Mouse (Mus musculus): ENCODE data around the gene Rnd1. TPM values are rescaled to one million over a fixed set of nuclear protein-coding genes. Genes with fewer than 3 reads are reported as not detected.

Rnd1 gene
- polyA plus RNA-seq, 1 experiment from 2014 or later: 9.7 TPM

- peaks cover 36% of the 10 kb centered on the region for H3K27me3 ChIP-seq (replicated peaks)
- peak overlapping the region; percentile 63 for H3K4me2 ChIP-seq (replicated peaks)
- H3K4me3 ChIP-seq: peak overlapping the region; percentile 33
- WGBS: 7% methylated on average over 40 of the region's 40 CpGs
- peak; percentile 74; the same call in 1 of the 2 replicates for ATAC-seq (ENCODE audit: low FRiP score, low read depth)
- H3K9ac ChIP-seq: peak overlapping the region; percentile 22; the same call in 1 of the 2 replicates
- no peaks in the 10 kb centered on the region for H3K9me3 ChIP-seq
- H3K27ac ChIP-seq: no peak overlapping the region
- no peaks in the 10 kb centered on the region for H3K36me3 ChIP-seq
- H3K4me1 ChIP-seq: no peaks in the 10 kb centered on the region
Measured at GRCm38 (mm10) chr15:98699190-98700105, 22.2 kb upstream of the Rnd1 start.

- H3K4me3 ChIP-seq: no peak overlapping the region
- 57% methylated on average over 8 of the region's 8 CpGs for WGBS
- no peak overlapping the region for H3K27ac ChIP-seq
- H3K9me3 ChIP-seq: no peaks in the 10 kb centered on the region
- H3K9ac ChIP-seq: no peak overlapping the region
- no peaks in the 10 kb centered on the region for H3K36me3 ChIP-seq
- peaks cover 10% of the 10 kb centered on the region for H3K4me1 ChIP-seq
- H3K4me2 ChIP-seq (replicated peaks): 0 out of 2 replicates have a peak overlapping the region, but pooled peaks have one; percentile 9
- H3K27me3 ChIP-seq (replicated peaks): peaks cover 17% of the 10 kb centered on the region
- no peak for ATAC-seq (ENCODE audit: low FRiP score, low read depth)
Measured at GRCm38 (mm10) chr15:98696216-98696615, 19.0 kb upstream of the Rnd1 start.

GRCm38 (mm10) chr15:98695726-98696125 is 18.5 kb upstream of the Rnd1 start:
- Histone ChIP-seq H3K4me1 (peaks cover 15% of the 10 kb centered on the region), H3K4me2 (replicated peaks) (no peak overlapping the region), H3K4me3 (no peak overlapping the region), H3K27me3 (replicated peaks) (peaks cover 12% of the 10 kb centered on the region), H3K9ac (no peak overlapping the region), H3K9me3 (no peaks in the 10 kb centered on the region), H3K27ac (no peak overlapping the region), H3K36me3 (no peaks in the 10 kb centered on the region)
- WGBS: 45% methylated on average over 9 of the region's 9 CpGs
- ATAC-seq (ENCODE audit: low FRiP score, low read depth): no peak

- H3K27me3 ChIP-seq (replicated peaks): no peaks in the 10 kb centered on the region
- no peak overlapping the region for H3K4me2 ChIP-seq (replicated peaks)
- 52% methylated on average over 11 of the region's 11 CpGs for WGBS
- ATAC-seq (ENCODE audit: low FRiP score, low read depth): no peak
- no peaks in the 10 kb centered on the region for H3K9me3 ChIP-seq
- H3K4me3 ChIP-seq: no peak overlapping the region
- H3K27ac ChIP-seq: no peak overlapping the region
- no peaks in the 10 kb centered on the region for H3K36me3 ChIP-seq
- no peak overlapping the region for H3K9ac ChIP-seq
- H3K4me1 ChIP-seq: peaks cover 17% of the 10 kb centered on the region
Measured at GRCm38 (mm10) chr15:98692171-98692715, 15.0 kb upstream of the Rnd1 start.

- Histone ChIP-seq H3K4me2 (replicated peaks) (peak overlapping the region; percentile 10), H3K27ac (no peak overlapping the region), H3K27me3 (replicated peaks) (no peaks in the 10 kb centered on the region), H3K9ac (no peak overlapping the region), H3K4me1 (peaks cover 17% of the 10 kb centered on the region), H3K9me3 (no peaks in the 10 kb centered on the region), H3K4me3 (no peak overlapping the region), H3K36me3 (no peaks in the 10 kb centered on the region)
- 0 out of 2 replicates have a peak, but pooled peaks have one; percentile 48 for ATAC-seq (ENCODE audit: low FRiP score, low read depth)
- 16% methylated on average over 7 of the region's 7 CpGs for WGBS
Measured at GRCm38 (mm10) chr15:98691486-98692147, 14.4 kb upstream of the Rnd1 start.

- no peak overlapping the region for H3K27ac ChIP-seq
- no peak for ATAC-seq (ENCODE audit: low FRiP score, low read depth)
- no peak overlapping the region for H3K9ac ChIP-seq
- no peaks in the 10 kb centered on the region for H3K27me3 ChIP-seq (replicated peaks)
- H3K9me3 ChIP-seq: no peaks in the 10 kb centered on the region
- H3K36me3 ChIP-seq: no peaks in the 10 kb centered on the region
- no peak overlapping the region for H3K4me2 ChIP-seq (replicated peaks)
- no peak overlapping the region for H3K4me3 ChIP-seq
- H3K4me1 ChIP-seq: peaks cover 17% of the 10 kb centered on the region
- 84% methylated on average over 2 of the region's 2 CpGs for WGBS
Measured at GRCm38 (mm10) chr15:98689682-98690081, 12.4 kb upstream of the Rnd1 start.

GRCm38 (mm10) chr15:98685926-98686325 is 8.7 kb upstream of the Rnd1 start:
- Histone ChIP-seq H3K4me1 (peaks cover 4% of the 10 kb centered on the region), H3K4me2 (replicated peaks) (no peak overlapping the region), H3K36me3 (no peaks in the 10 kb centered on the region), H3K27ac (no peak overlapping the region), H3K9me3 (no peaks in the 10 kb centered on the region), H3K27me3 (replicated peaks) (no peaks in the 10 kb centered on the region; the same call in 1 of the 2 replicates), H3K4me3 (no peak overlapping the region), H3K9ac (no peak overlapping the region)
- 69% methylated on average over 3 of the region's 3 CpGs for WGBS
- no peak for ATAC-seq (ENCODE audit: low FRiP score, low read depth)

GRCm38 (mm10) chr15:98683746-98684145 is 6.5 kb upstream of the Rnd1 start:
- no peak for ATAC-seq (ENCODE audit: low FRiP score, low read depth)
- Histone ChIP-seq H3K4me3 (no peak overlapping the region), H3K4me2 (replicated peaks) (no peak overlapping the region), H3K9me3 (no peaks in the 10 kb centered on the region), H3K4me1 (no peaks in the 10 kb centered on the region), H3K9ac (no peak overlapping the region), H3K36me3 (no peaks in the 10 kb centered on the region), H3K27me3 (replicated peaks) (no peaks in the 10 kb centered on the region; the same call in 1 of the 2 replicates), H3K27ac (no peak overlapping the region)
- WGBS: 79% methylated on average over 1 of the region's 1 CpGs

- H3K4me2 ChIP-seq (replicated peaks): no peak overlapping the region
- H3K27ac ChIP-seq: no peak overlapping the region
- no peaks in the 10 kb centered on the region for H3K4me1 ChIP-seq
- H3K4me3 ChIP-seq: no peak overlapping the region
- no peaks in the 10 kb centered on the region for H3K9me3 ChIP-seq
- no peak overlapping the region for H3K9ac ChIP-seq
- H3K27me3 ChIP-seq (replicated peaks): no peaks in the 10 kb centered on the region; the same call in 1 of the 2 replicates
- WGBS: 68% methylated on average over 10 of the region's 10 CpGs
- no peaks in the 10 kb centered on the region for H3K36me3 ChIP-seq
- no peak for ATAC-seq (ENCODE audit: low FRiP score, low read depth)
Measured at GRCm38 (mm10) chr15:98683177-98683576, 5.9 kb upstream of the Rnd1 start.

- Histone ChIP-seq H3K9me3 (no peaks in the 10 kb centered on the region), H3K36me3 (no peaks in the 10 kb centered on the region), H3K27me3 (replicated peaks) (no peaks in the 10 kb centered on the region; the same call in 1 of the 2 replicates), H3K9ac (no peak overlapping the region), H3K4me2 (replicated peaks) (no peak overlapping the region), H3K4me3 (no peak overlapping the region), H3K27ac (no peak overlapping the region), H3K4me1 (peaks cover 13% of the 10 kb centered on the region)
- no peak for ATAC-seq (ENCODE audit: low FRiP score, low read depth)
- WGBS: 84% methylated on average over 7 of the region's 7 CpGs
Measured at GRCm38 (mm10) chr15:98681633-98682032, 4.4 kb upstream of the Rnd1 start.

- H3K4me3 ChIP-seq: no peak overlapping the region
- H3K27ac ChIP-seq: no peak overlapping the region
- H3K4me2 ChIP-seq (replicated peaks): no peak overlapping the region
- H3K9me3 ChIP-seq: no peaks in the 10 kb centered on the region
- no peak for ATAC-seq (ENCODE audit: low FRiP score, low read depth)
- H3K27me3 ChIP-seq (replicated peaks): peaks cover 6% of the 10 kb centered on the region; the same call in 1 of the 2 replicates
- H3K4me1 ChIP-seq: peaks cover 22% of the 10 kb centered on the region
- no peak overlapping the region for H3K9ac ChIP-seq
- H3K36me3 ChIP-seq: no peaks in the 10 kb centered on the region
- WGBS: 88% methylated on average over 8 of the region's 8 CpGs
Measured at GRCm38 (mm10) chr15:98680660-98681059, 3.4 kb upstream of the Rnd1 start.

GRCm38 (mm10) chr15:98677977-98678376 is 716 bp upstream of the Rnd1 start:
- H3K27me3 ChIP-seq (replicated peaks): peaks cover 6% of the 10 kb centered on the region; the same call in 1 of the 2 replicates
- H3K4me1 ChIP-seq: peaks cover 43% of the 10 kb centered on the region
- ATAC-seq (ENCODE audit: low FRiP score, low read depth): no peak
- H3K27ac ChIP-seq: no peak overlapping the region
- H3K36me3 ChIP-seq: no peaks in the 10 kb centered on the region
- H3K4me3 ChIP-seq: no peak overlapping the region
- 80% methylated on average over 7 of the region's 7 CpGs for WGBS
- no peaks in the 10 kb centered on the region for H3K9me3 ChIP-seq
- H3K9ac ChIP-seq: no peak overlapping the region
- H3K4me2 ChIP-seq (replicated peaks): peak overlapping the region; percentile 94; the same call in 1 of the 2 replicates
